Mouse (Mus musculus): ENCODE measurements around the gene Arl6ip6. TPM values are rescaled to one million over a fixed set of nuclear protein-coding genes. Genes with fewer than 3 reads are reported as not detected.

Arl6ip6 gene
- 59.0 and 61.9 TPM in 2 replicates for polyA plus RNA-seq (2014; fragmentation: Nextera tagmentation; extraction: Ambion mirVana)

- peak within 1 kb of the TSS; percentile 91 for H3K27ac ChIP-seq (ENCODE audit: low read depth, low read length)
- peak within 1 kb of the TSS; percentile 60 for H3K4me2 ChIP-seq (ENCODE audit: low read depth)
- peak within 1 kb of the TSS; percentile 93 for H3K9ac ChIP-seq (ENCODE audit: low read length)
- peak within 1 kb of the TSS; percentile 78 for H3K4me3 ChIP-seq (ENCODE audit: low read depth, low read length)
- under 1% methylated on average over 53 of the region's 82 CpGs for whole genome bisulfite sequencing
- peak; percentile 92 for ATAC-seq (ENCODE audit: insufficient read depth, low FRiP score, low TSS enrichment)
- H3K36me3 ChIP-seq (ENCODE audit: control insufficient read depth, insufficient read depth, low read length) = peaks cover 3% of the 10 kb centered on the region; the same call in 1 of the 2 replicates
- H3K9me3 ChIP-seq (ENCODE audit: control insufficient read depth, low read length) = no peaks in the 10 kb centered on the region
- H3K27me3 ChIP-seq (ENCODE audit: control insufficient read depth, insufficient read depth, low read length) = no peaks in the 10 kb centered on the region
- peaks cover 8% of the 10 kb centered on the region for H3K4me1 ChIP-seq (ENCODE audit: control insufficient read depth, insufficient read depth, low read length)
- peak; percentile 97 for DNase-seq (ENCODE audit: low spot score)
These were observed at the start of gene Arl6ip6 for GRCm38 (mm10) chr2:53191523-53192220. Arl6ip6 (plus strand) TSS chr2:53191726.

GRCm38 (mm10) chr2:53146852-53147251, 44.7 kb upstream of the Arl6ip6 start:
- Histone ChIP-seq H3K9ac (ENCODE audit: low read length) (no peak overlapping the region), H3K4me1 (ENCODE audit: control insufficient read depth, insufficient read depth, low read length) (no peaks in the 10 kb centered on the region), H3K27ac (ENCODE audit: low read depth, low read length) (no peak overlapping the region), H3K36me3 (ENCODE audit: control insufficient read depth, insufficient read depth, low read length) (peaks cover 2% of the 10 kb centered on the region), H3K4me3 (ENCODE audit: low read depth, low read length) (no peak overlapping the region), H3K9me3 (ENCODE audit: control insufficient read depth, low read length) (no peaks in the 10 kb centered on the region), H3K4me2 (ENCODE audit: low read depth) (no peak overlapping the region), H3K27me3 (ENCODE audit: control insufficient read depth, insufficient read depth, low read length) (no peaks in the 10 kb centered on the region)
- ATAC-seq (ENCODE audit: insufficient read depth, low FRiP score, low TSS enrichment) = no peak
- DNase-seq (ENCODE audit: low spot score) = no peak

GRCm38 (mm10) chr2:53173966-53174365, 17.6 kb upstream of the Arl6ip6 start:
- H3K27ac ChIP-seq (ENCODE audit: low read depth, low read length) = no peak overlapping the region
- DNase-seq (ENCODE audit: low spot score) (no peak), ATAC-seq (ENCODE audit: insufficient read depth, low FRiP score, low TSS enrichment) (no peak)
- H3K9ac ChIP-seq (ENCODE audit: low read length) = no peak overlapping the region
- H3K4me3 ChIP-seq (ENCODE audit: low read depth, low read length) = no peak overlapping the region
- no peaks in the 10 kb centered on the region for H3K36me3 ChIP-seq (ENCODE audit: control insufficient read depth, insufficient read depth, low read length)
- H3K9me3 ChIP-seq (ENCODE audit: control insufficient read depth, low read length) = no peaks in the 10 kb centered on the region
- H3K4me1 ChIP-seq (ENCODE audit: control insufficient read depth, insufficient read depth, low read length) = no peaks in the 10 kb centered on the region
- H3K27me3 ChIP-seq (ENCODE audit: control insufficient read depth, insufficient read depth, low read length) = no peaks in the 10 kb centered on the region
- H3K4me2 ChIP-seq (ENCODE audit: low read depth) = no peak overlapping the region

GRCm38 (mm10) chr2:53178966-53179365, 12.6 kb upstream of the Arl6ip6 start:
- Histone ChIP-seq H3K36me3 (ENCODE audit: control insufficient read depth, insufficient read depth, low read length) (no peaks in the 10 kb centered on the region), H3K9ac (ENCODE audit: low read length) (no peak overlapping the region), H3K4me3 (ENCODE audit: low read depth, low read length) (no peak overlapping the region), H3K4me1 (ENCODE audit: control insufficient read depth, insufficient read depth, low read length) (no peaks in the 10 kb centered on the region), H3K27me3 (ENCODE audit: control insufficient read depth, insufficient read depth, low read length) (no peaks in the 10 kb centered on the region), H3K9me3 (ENCODE audit: control insufficient read depth, low read length) (no peaks in the 10 kb centered on the region), H3K27ac (ENCODE audit: low read depth, low read length) (no peak overlapping the region), H3K4me2 (ENCODE audit: low read depth) (no peak overlapping the region)
- no peak for DNase-seq (ENCODE audit: low spot score)
- WGBS = 92% methylated on average over 3 of the region's 3 CpGs
- no peak for ATAC-seq (ENCODE audit: insufficient read depth, low FRiP score, low TSS enrichment)

- Histone ChIP-seq H3K9me3 (ENCODE audit: control insufficient read depth, low read length) (no peaks in the 10 kb centered on the region), H3K4me2 (ENCODE audit: low read depth) (no peak overlapping the region), H3K36me3 (ENCODE audit: control insufficient read depth, insufficient read depth, low read length) (no peaks in the 10 kb centered on the region), H3K27ac (ENCODE audit: low read depth, low read length) (no peak overlapping the region), H3K4me3 (ENCODE audit: low read depth, low read length) (no peak overlapping the region), H3K9ac (ENCODE audit: low read length) (no peak overlapping the region), H3K4me1 (ENCODE audit: control insufficient read depth, insufficient read depth, low read length) (no peaks in the 10 kb centered on the region), H3K27me3 (ENCODE audit: control insufficient read depth, insufficient read depth, low read length) (no peaks in the 10 kb centered on the region)
- DNase-seq (ENCODE audit: low spot score) (no peak), ATAC-seq (ENCODE audit: insufficient read depth, low FRiP score, low TSS enrichment) (no peak)
These were observed 11.7 kb upstream of the Arl6ip6 start for GRCm38 (mm10) chr2:53179876-53180275.

GRCm38 (mm10) chr2:53189811-53190210, 1.7 kb upstream of the Arl6ip6 start:
- Histone ChIP-seq H3K9me3 (ENCODE audit: control insufficient read depth, low read length) (no peaks in the 10 kb centered on the region), H3K36me3 (ENCODE audit: control insufficient read depth, insufficient read depth, low read length) (no peaks in the 10 kb centered on the region), H3K9ac (ENCODE audit: low read length) (no peak overlapping the region), H3K27me3 (ENCODE audit: control insufficient read depth, insufficient read depth, low read length) (no peaks in the 10 kb centered on the region), H3K27ac (ENCODE audit: low read depth, low read length) (no peak overlapping the region), H3K4me2 (ENCODE audit: low read depth) (peak overlapping the region; percentile 53), H3K4me3 (ENCODE audit: low read depth, low read length) (peak overlapping the region; percentile 78), H3K4me1 (ENCODE audit: control insufficient read depth, insufficient read depth, low read length) (peaks cover 8% of the 10 kb centered on the region)
- WGBS = 81% methylated on average over 3 of the region's 3 CpGs
- no peak for DNase-seq (ENCODE audit: low spot score)
- no peak for ATAC-seq (ENCODE audit: insufficient read depth, low FRiP score, low TSS enrichment)

- H3K9me3 ChIP-seq (ENCODE audit: control insufficient read depth, low read length) = no peaks in the 10 kb centered on the region
- peaks cover 8% of the 10 kb centered on the region for H3K4me1 ChIP-seq (ENCODE audit: control insufficient read depth, insufficient read depth, low read length)
- ATAC-seq (ENCODE audit: insufficient read depth, low FRiP score, low TSS enrichment) (peak; percentile 97), DNase-seq (ENCODE audit: low spot score) (peak; percentile 100)
- peak within 1 kb of the TSS; percentile 78 for H3K4me3 ChIP-seq (ENCODE audit: low read depth, low read length)
- H3K9ac ChIP-seq (ENCODE audit: low read length) = peak within 1 kb of the TSS; percentile 93
- WGBS = 0% methylated on average over 52 of the region's 53 CpGs
- H3K4me2 ChIP-seq (ENCODE audit: low read depth) = peak within 1 kb of the TSS; percentile 60
- no peaks in the 10 kb centered on the region for H3K27me3 ChIP-seq (ENCODE audit: control insufficient read depth, insufficient read depth, low read length)
- peak within 1 kb of the TSS; percentile 91 for H3K27ac ChIP-seq (ENCODE audit: low read depth, low read length)
- H3K36me3 ChIP-seq (ENCODE audit: control insufficient read depth, insufficient read depth, low read length) = peaks cover 2% of the 10 kb centered on the region; the same call in 1 of the 2 replicates
These were observed 628 bp upstream of the Arl6ip6 start, which contains the start of gene Prpf40a for GRCm38 (mm10) chr2:53190684-53191511. Prpf40a (minus strand) TSS chr2:53191284.

GRCm38 (mm10) chr2:53192386-53192785, 860 bp downstream of the Arl6ip6 start:
- DNase-seq (ENCODE audit: low spot score) (no peak), ATAC-seq (ENCODE audit: insufficient read depth, low FRiP score, low TSS enrichment) (no peak)
- under 1% methylated on average over 20 of the region's 20 CpGs for WGBS
- H3K4me2 ChIP-seq (ENCODE audit: low read depth) = peak overlapping the region; percentile 60
- H3K4me1 ChIP-seq (ENCODE audit: control insufficient read depth, insufficient read depth, low read length) = peaks cover 8% of the 10 kb centered on the region
- H3K9ac ChIP-seq (ENCODE audit: low read length) = peak overlapping the region; percentile 82
- H3K27me3 ChIP-seq (ENCODE audit: control insufficient read depth, insufficient read depth, low read length) = no peaks in the 10 kb centered on the region
- no peaks in the 10 kb centered on the region for H3K9me3 ChIP-seq (ENCODE audit: control insufficient read depth, low read length)
- peaks cover 3% of the 10 kb centered on the region; the same call in 1 of the 2 replicates for H3K36me3 ChIP-seq (ENCODE audit: control insufficient read depth, insufficient read depth, low read length)
- H3K4me3 ChIP-seq (ENCODE audit: low read depth, low read length) = peak overlapping the region; percentile 78
- H3K27ac ChIP-seq (ENCODE audit: low read depth, low read length) = peak overlapping the region; percentile 90
